Mouse (Mus musculus) testis, adult 2 months (tissue): ENCODE results near the gene Pdcd5. TPM values are rescaled to one million over a fixed set of nuclear protein-coding genes. Genes with fewer than 3 reads are reported as not detected.
A peak's percentile ranks its signal among the peaks of the same experiment; 100 is the strongest.

Experiments used
- H3K27ac ChIP-seq: fragments of 200-500 bp; 2 replicates; pipeline ENCODE4 v1.5.1; 2012; ENCODE audit warnings: low read depth, low read length; ENCODE audit not compliant: control insufficient read depth, insufficient read depth
- H3K27me3 ChIP-seq: fragments of 200-500 bp; 2 replicates; pipeline ENCODE4 v1.6.1; 2012; ENCODE audit warnings: mild to moderate bottlenecking, low read length, moderate library complexity; ENCODE audit not compliant: control insufficient read depth, insufficient read depth
- H3K36me3 ChIP-seq: fragments of 200-500 bp; 2 replicates; pipeline ENCODE4 v1.6.1; 2012; ENCODE audit warnings: mild to moderate bottlenecking, low read length; ENCODE audit not compliant: control insufficient read depth, insufficient read depth
- H3K4me1 ChIP-seq: fragments of 200-500 bp; 2 replicates; pipeline ENCODE4 v1.6.1; 2012; ENCODE audit warnings: low read length; ENCODE audit not compliant: control insufficient read depth, insufficient read depth
- H3K4me3 ChIP-seq: fragments of 200-500 bp; 2 replicates; pipeline ENCODE4 v1.5.1; 2012; ENCODE audit warnings: low read depth, mild to moderate bottlenecking, low read length, moderate library complexity, mixed read lengths; ENCODE audit not compliant: control insufficient read depth
- CTCF ChIP-seq: fragments of 200-500 bp; IDR thresholded peaks from 2 replicates; pipeline ENCODE4 v1.5.1; 2012; ENCODE audit warnings: low read depth, mild to moderate bottlenecking, inconsistent platforms, low read length, moderate library complexity; ENCODE audit not compliant: control insufficient read depth, insufficient read depth, insufficient replicate concordance
- POLR2A ChIP-seq: fragments of 200-500 bp; IDR thresholded peaks from 2 replicates; pipeline ENCODE4 v1.6.1; 2012; ENCODE audit warnings: low read depth, mild to moderate bottlenecking, inconsistent platforms, low read length, moderate library complexity; ENCODE audit not compliant: control insufficient read depth
- polyA plus RNA-seq: library from polyadenylated mRNA; depleted of rRNA; stranded (reverse); fragments of >200 nt; gene quantifications from 2 replicates; pipeline ENCODE4 v1.2.3, GENCODE M21; 2012

The Pdcd5 gene
- polyA plus RNA-seq, 1 experiment: 272 TPM

DNA sequence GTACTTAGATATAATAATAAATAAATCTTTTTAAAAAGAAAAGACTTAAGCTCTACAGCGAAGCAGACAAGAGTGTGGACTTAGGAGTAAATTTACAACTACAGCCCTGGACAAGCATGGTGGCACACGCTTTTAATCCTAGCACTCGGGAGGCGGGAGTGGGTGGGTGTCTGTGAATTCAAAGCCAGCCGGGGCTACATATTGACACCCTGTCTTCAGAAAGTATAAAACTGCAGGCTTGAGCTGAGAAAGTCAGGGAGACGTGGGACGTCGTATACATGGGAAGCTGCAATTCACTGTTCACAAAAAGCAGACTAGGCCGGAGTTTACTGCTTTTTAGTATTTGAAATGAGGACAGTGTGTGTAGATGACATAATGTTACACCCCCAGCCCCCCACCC, 10.4 kb downstream of the Pdcd5 start:
- H3K27me3 ChIP-seq: no peaks in the 10 kb centered on the region
- no peak overlapping the region for H3K4me3 ChIP-seq
- TF ChIP-seq CTCF (no peak), POLR2A (no peak)
- H3K36me3 ChIP-seq: no peaks in the 10 kb centered on the region; the same call in 1 of the 2 replicates
- H3K27ac ChIP-seq: no peak overlapping the region
- no peaks in the 10 kb centered on the region; the same call in 1 of the 2 replicates for H3K4me1 ChIP-seq

DNA sequence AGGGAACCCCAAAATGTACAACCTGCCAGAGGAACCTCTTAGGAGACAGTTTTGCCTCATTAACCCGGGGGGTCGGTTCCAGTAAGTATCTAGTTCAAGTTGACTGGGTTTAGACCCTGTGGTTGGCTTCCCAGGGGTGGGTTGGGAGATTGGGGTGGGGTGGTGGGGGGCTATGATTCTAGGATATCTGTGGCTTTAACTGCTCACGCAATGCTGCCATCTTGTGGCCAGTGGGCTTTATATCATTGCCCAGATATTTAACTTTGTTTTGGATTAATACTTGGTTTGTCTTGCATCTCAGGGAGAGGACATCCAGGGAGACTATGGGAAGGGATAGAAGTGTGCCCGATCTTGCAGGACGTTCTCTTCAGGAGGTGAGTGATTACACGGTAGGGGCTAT, 11.1 kb downstream of the Pdcd5 start:
- no peaks in the 10 kb centered on the region for H3K27me3 ChIP-seq
- H3K4me3 ChIP-seq: no peak overlapping the region
- TF ChIP-seq CTCF: no peak
- H3K27ac ChIP-seq: no peak overlapping the region
- no peaks in the 10 kb centered on the region for H3K36me3 ChIP-seq
- no peaks in the 10 kb centered on the region; the same call in 1 of the 2 replicates for H3K4me1 ChIP-seq

DNA sequence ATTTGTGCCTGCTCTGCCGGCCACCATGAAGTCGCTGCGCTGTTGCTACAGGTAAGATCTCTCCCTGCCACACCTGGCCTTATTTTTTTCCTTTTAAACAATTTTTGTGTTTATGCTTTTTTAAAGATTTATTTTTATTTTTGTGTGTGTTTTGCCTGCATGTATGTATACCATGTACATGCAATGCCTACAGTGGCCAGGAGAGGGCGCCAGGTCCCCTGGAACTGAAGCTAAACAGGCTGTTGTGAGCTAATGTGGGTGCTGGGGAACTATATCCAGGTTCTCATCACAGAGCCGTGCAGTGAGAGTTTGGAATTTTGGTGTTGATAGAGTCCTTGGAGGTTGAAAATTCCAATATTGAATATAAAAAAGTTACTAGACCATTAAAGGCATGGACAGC, 18.8 kb downstream of the Pdcd5 start:
- Histone ChIP-seq H3K4me3 (no peak overlapping the region), H3K27ac (no peak overlapping the region), H3K27me3 (no peaks in the 10 kb centered on the region), H3K4me1 (no peaks in the 10 kb centered on the region; the same call in 1 of the 2 replicates), H3K36me3 (no peaks in the 10 kb centered on the region)
- TF ChIP-seq CTCF (peak; percentile 90), POLR2A (no peak)

DNA sequence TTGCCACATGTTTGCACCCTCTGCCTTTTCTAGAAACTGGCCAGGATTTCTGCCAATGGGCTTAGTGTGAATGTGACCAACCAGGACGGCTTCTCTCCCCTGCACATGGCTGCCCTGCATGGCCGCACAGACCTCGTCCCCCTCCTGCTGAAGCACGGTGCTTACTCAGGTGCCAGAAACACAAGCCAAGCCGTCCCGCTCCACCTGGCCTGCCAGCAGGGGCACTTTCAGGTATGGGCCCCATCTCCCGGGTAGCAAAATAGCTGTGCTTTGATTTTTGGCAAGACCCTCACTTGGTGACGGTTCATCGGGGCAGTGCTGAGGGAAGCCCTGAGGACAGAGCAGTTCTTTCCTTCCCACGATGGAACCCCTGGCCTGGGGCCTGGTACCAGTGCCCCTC, 19.9 kb downstream of the Pdcd5 start:
- no peaks in the 10 kb centered on the region for H3K36me3 ChIP-seq
- no peak overlapping the region for H3K4me3 ChIP-seq
- no peaks in the 10 kb centered on the region for H3K4me1 ChIP-seq
- H3K27me3 ChIP-seq: no peaks in the 10 kb centered on the region
- H3K27ac ChIP-seq: no peak overlapping the region
- TF ChIP-seq CTCF (no peak), POLR2A (no peak)

DNA sequence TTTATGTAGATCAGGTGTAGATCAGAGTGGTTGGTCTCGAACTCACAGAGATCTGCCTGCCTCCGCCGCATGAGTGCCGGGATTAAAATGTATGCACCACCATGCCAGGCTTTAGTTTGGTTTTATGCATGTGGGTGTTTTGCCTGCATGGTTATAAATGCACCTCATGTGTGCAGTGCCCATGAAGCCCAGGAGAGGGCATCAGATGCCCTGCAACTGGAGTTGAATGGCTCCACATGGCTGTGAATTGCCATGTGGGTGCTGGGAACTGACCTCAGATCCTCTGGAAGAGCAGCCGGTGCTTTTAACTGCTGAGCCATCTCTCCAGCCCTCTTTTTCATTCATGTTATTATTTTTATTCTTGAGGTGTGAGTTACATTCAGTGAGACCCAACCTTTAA, 21.3 kb downstream of the Pdcd5 start:
- Histone ChIP-seq H3K4me3 (no peak overlapping the region), H3K27ac (no peak overlapping the region), H3K4me1 (no peaks in the 10 kb centered on the region), H3K27me3 (no peaks in the 10 kb centered on the region), H3K36me3 (no peaks in the 10 kb centered on the region)
- TF ChIP-seq POLR2A: no peak
- no peak; the same call in 1 of the 2 replicates for TF ChIP-seq CTCF

DNA sequence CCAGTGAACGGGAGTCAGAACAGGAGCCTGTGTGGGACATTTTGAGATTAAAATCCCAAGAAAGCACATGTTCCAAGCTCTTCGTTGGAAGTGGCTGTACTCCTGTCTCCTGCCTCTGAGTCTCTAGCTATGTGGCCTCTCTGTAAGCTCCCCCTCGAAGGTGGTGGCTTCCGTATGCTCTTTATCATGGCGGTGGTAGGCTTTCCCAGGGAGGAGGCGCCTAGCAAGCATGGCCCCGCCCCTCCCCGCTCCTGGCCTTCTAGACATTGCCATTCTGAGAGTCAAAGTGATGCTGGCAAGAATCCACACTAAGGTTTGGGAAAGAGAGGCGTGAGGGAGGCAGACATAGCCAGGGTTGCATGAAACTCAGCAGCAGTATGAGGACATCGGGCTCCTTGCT, 24.7 kb downstream of the Pdcd5 start:
- Histone ChIP-seq H3K4me1 (no peaks in the 10 kb centered on the region), H3K27ac (no peak overlapping the region), H3K4me3 (no peak overlapping the region), H3K36me3 (no peaks in the 10 kb centered on the region), H3K27me3 (no peaks in the 10 kb centered on the region)
- TF ChIP-seq POLR2A (no peak), CTCF (no peak)

DNA sequence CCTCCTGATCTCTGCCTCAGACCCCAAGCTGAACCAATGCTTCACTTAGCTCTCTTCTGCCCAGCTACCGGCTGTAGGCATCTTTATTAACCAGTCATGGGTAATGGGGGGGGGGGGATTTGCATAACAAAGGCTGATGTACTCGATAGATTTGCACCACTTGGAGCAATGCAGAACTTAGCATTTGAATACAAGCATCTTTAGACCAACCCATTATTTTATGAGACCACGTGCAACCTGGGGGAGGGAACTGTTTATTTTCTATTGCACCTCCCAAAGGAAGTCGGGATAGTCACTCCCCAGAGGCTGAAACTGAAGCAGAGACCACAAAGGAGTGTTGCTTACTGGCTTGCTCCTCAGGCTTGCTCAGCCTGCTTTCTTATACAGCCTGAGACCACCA, 29.8 kb downstream of the Pdcd5 start:
- Histone ChIP-seq H3K27me3 (no peaks in the 10 kb centered on the region), H3K36me3 (no peaks in the 10 kb centered on the region; the same call in 1 of the 2 replicates), H3K4me1 (no peaks in the 10 kb centered on the region), H3K27ac (no peak overlapping the region), H3K4me3 (no peak overlapping the region)
- TF ChIP-seq CTCF (no peak), POLR2A (no peak)

DNA sequence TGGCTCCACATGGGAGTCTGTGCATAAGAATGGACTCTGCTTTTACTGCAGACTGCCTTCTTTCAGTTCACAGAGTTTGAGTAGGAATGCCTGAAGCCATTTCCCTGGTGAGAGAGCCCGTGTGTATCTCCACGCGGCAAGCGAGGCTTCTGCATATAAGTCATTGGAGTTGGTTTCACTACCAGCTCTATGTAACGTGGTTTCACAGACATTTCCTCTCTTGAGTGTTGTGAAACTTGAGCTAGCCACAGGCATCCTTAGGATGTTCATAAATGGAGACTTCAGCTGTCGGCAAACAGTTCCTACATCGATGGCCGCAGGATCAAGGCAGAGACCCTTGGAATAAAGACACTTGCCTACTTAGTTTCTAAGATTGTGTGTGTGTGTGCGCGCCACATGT, 38.1 kb downstream of the Pdcd5 start:
- no peak overlapping the region for H3K4me3 ChIP-seq
- H3K27me3 ChIP-seq: no peaks in the 10 kb centered on the region
- no peak for TF ChIP-seq POLR2A
- TF ChIP-seq CTCF: no peak
- H3K4me1 ChIP-seq: peaks cover 3% of the 10 kb centered on the region; the same call in 1 of the 2 replicates
- no peaks in the 10 kb centered on the region for H3K36me3 ChIP-seq
- H3K27ac ChIP-seq: no peak overlapping the region
